Mouse (Mus musculus): Measurements from ENCODE around the gene Rgs6.

Gene Rgs6

DNA sequence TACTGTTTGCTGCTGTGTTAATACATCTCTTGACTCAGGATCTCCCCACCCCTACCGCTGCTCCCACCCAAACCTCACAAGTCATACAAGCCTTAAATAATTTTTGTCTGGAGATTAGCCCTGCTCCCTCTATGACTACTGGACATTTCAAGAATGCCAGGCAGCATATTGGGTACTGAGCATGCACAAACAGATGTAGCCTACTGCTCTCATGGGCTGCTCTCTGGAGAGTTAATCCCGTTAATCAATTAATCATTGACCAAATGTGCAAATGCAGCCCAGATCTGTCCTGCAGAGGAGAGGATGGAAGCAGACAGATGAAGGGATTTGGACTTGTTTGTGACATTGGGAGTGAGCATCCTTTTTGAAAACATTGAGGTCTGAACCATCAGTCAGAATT lies at the start of gene Rgs6:
Gene Rgs6 (plus strand): TSS at position 276 of the 400 bp plus-strand sequence.
- no peak for DNase-seq (ENCODE audit: low spot score)

DNA sequence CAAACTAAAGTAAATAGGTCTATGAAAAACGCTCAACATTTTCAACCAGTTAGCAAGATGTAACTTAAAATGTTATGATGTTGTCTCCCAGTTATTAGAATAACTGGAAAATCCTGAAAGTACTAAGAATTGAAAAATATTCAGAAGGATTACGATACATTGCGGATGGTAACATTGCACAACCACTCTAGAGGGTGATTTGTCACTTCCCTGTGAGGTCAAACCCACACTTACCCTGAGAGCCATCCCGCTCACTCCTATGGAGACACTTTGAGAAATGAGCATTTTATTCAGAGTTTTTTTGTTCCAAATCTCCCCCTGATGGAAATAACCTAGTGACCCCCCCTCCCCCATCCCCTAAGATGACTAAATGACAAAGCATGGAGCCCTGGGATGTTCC lies 41.0 kb upstream of the Rgs6 start:
- no peak for DNase-seq (ENCODE audit: low spot score)

DNA sequence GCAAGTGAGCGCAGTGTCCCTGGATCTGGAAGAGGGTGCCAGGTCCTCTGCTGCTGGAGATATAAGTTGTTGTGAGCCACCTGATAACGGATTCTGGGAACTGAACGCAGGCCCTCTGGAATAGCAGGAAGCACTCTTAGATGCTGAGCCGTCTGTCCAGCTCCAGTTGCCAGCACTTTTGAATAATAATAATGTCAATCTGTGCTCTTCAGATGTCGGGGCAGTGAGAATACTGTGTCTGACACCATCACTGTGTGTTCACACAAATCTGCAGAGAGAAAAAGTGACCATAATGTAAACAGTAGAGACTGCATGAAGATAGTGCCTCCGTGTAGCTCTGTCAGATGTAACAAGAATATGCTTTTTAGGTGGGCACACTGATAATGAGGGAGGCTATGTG lies 38.9 kb upstream of the Rgs6 start:
- DNase-seq (ENCODE audit: low spot score) = no peak

DNA sequence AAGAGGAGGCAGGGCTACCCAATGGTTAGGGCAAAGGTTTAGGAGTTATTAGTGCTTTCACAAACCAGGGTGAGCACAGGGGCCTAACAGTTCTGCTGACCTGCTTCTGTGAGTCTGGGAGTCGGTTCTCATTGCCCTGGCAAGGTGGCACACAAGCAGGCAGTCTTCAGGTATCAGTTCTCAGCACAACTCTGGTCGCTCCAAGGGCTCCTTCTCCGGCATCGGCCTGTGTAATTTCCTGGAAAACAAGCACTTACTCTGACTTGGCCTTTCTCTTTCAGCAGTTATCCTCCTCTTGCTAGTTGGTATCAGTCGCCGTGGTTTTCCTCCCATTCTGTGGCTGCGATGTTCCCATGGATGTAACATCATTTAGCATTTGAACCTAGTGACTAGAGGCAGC lies 38.0 kb upstream of the Rgs6 start:
- DNase-seq (ENCODE audit: low spot score) = no peak

GRCm38 (mm10) chr12:82552376-82552775 lies 35.7 kb upstream of the Rgs6 start:
- no peak for DNase-seq (ENCODE audit: low spot score)

DNA sequence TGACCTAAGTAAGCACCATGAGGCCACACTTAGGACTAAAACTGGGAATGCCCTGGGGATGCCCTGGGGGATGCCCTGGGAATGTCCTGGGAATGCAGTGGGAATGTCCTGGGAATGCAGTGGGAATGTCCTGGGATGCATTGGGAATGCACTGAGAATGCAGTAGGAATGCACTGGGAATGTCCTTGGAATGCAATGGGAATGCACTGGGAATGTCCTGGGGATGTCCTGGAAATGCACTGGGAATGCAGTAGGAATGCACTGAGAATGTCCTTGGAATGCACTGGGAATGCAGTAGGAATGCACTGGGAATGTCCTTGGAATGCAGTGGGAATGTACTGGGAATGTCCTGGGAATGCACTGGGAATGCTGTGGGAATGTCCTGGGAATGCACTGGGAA lies 25.2 kb upstream of the Rgs6 start:
- no peak for DNase-seq (ENCODE audit: low spot score)

DNA sequence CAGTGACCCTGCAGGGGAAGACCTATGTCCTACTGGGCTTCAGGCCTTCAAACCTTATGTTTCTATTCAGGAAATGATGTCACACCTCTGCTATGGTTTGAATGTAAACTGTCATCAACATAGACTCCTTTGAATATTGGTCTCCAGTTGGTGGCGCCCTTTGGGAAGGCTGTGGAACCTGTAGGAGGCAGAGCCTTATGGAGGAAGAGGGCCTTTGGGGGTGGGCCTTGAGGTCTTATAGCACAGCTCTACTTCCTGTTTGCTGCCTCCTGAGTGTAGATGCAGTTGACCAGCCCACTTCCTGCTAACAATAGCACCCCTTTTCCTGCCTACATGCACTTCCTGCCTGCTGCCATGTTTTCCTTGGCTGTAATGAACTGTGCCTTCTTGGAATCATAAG lies 19.7 kb upstream of the Rgs6 start:
- DNase-seq (ENCODE audit: low spot score) = peak; percentile 11

GRCm38 (mm10) chr12:82572706-82573105 lies 15.4 kb upstream of the Rgs6 start:
- no peak for DNase-seq (ENCODE audit: low spot score)

DNA sequence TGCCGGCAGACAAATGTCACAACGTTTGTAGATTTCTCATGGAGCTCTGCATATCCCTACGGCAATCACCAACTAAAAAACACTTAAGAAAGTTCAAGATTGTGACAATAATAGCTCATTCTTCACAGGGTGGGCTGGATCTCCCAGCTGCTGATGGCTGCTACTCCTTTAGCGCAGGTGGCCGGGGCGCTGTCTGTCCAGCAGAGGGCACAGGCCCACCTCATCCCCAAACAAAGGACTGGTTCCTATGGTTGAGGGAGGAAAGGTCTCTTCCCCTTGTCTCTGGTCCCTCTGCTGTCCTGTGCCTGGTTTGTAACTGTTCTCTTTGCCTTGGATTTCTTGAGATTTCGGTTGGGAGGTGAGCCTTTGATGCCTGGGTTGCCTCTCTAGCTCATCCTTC lies 1.5 kb upstream of the Rgs6 start:
- peak; percentile 47 for DNase-seq (ENCODE audit: low spot score)

DNA sequence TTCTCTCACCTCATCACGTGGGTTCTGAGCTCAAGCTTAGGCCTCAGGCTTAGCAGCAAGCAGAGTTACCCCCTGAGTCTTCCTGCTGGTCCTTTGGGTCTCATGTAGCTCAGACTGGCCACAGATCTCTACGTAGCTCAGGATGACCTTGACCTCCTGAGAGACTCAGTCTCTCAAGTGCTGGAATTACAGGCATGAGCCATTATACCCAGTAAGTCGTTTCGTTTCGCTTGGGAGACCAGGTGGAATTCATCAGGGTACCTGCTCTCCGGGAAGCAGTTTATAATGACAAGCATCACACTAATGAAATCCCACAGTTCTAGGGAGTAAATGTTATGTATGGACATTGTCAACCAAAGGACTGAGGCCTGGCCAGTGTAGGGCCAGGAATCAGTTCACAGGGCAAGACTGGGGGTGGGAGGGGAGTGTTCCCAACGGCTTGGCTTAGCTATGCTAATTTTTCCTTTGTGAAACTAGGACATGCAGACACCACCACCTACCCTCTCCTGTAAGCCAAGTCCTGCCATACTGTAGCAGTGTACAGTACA lies 670 bp upstream of the Rgs6 start:
- DNase-seq (ENCODE audit: low spot score) = no peak

GRCm38 (mm10) chr12:82588846-82589630 lies 946 bp downstream of the Rgs6 start:
- peak; percentile 33 for DNase-seq (ENCODE audit: low spot score)

DNA sequence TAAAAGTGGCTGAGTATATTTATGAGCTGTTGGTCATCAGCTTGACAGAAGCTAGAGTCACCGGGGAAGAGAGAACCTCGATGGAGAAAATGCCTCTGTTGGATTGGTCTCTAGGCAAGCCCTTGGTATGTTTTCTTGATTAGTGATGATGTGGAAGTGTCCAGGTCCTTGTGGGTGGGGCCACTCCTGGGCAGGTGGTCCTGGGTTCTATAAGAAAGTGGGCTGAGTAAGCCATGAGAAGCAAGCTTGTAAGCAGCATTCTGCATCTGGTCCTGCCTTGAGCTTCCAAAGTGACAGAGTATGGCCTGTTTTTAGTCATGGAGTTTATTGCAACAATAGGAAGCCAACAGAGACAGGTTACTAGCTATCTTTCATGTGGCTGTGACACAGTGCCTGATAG lies 10.9 kb downstream of the Rgs6 start:
- no peak for DNase-seq (ENCODE audit: low spot score)

- no peak for DNase-seq (ENCODE audit: low spot score)
Measured at GRCm38 (mm10) chr12:82600406-82600805, 12.3 kb downstream of the Rgs6 start.

- no peak for DNase-seq (ENCODE audit: low spot score)
Measured at GRCm38 (mm10) chr12:82602823-82603222, 14.7 kb downstream of the Rgs6 start.

- DNase-seq (ENCODE audit: low spot score) = no peak
Measured at GRCm38 (mm10) chr12:82603308-82603707, 15.2 kb downstream of the Rgs6 start.

GRCm38 (mm10) chr12:82603979-82604378 lies 15.9 kb downstream of the Rgs6 start:
- DNase-seq (ENCODE audit: low spot score) = no peak

DNA sequence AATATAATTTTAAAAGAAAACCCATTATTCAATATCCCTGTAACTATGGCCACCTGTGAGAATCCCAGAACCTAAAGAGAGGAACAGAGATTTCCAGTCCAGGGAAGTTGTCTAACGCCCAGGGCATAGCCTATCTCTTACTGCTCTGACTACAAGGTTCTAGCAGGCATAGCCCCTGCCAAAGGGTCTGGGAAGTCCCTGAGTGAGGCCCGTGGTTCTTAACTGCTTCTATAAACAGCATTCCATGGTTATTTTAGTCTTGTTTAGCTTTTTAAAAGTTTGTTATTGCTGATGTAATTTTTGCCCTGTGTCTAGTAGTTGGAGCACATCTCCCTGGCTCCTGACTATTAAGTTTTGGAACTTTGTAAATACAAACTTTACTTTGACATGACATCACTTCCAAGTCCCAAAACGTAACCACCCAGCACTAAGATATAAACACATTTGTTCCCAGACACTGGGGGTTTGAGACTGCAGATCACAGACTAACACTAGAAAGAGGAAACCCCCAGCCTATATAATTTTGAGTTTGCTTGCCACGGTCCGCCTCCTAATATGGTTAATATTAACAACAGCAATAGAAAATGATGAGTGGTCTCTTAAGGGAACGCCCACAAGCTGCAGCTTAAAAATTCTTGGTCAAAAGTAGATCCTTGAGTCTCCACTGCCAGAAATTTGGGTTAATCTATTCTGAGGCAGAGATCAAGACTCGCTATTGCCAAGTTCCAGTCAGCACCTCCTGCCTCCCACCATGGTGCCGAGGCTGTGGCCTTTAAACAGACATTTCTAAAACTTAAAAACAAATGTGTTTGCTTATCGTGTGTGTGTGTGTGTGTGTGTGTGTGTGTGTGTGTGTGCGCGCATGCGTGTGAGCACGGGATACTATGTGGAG lies 24.9 kb downstream of the Rgs6 start:
- DNase-seq (ENCODE audit: low spot score) = no peak

DNA sequence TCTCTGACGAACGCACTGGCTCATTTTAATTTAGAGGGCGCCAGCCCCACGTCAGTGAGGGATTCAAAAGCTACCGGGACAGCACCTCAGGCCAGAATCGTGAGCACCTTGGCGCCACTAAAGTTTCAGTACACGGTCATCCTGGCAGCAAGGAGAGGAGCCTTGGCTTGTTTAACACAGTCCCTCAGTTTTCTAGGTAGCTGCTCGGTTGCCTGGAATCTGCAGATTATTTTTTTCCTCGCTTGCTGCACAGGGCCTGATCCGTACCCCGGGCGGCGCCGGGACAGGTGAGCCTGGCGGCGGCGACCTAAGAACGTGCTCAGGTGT lies 28.4 kb downstream of the Rgs6 start:
- DNase-seq (ENCODE audit: low spot score) = no peak

DNA sequence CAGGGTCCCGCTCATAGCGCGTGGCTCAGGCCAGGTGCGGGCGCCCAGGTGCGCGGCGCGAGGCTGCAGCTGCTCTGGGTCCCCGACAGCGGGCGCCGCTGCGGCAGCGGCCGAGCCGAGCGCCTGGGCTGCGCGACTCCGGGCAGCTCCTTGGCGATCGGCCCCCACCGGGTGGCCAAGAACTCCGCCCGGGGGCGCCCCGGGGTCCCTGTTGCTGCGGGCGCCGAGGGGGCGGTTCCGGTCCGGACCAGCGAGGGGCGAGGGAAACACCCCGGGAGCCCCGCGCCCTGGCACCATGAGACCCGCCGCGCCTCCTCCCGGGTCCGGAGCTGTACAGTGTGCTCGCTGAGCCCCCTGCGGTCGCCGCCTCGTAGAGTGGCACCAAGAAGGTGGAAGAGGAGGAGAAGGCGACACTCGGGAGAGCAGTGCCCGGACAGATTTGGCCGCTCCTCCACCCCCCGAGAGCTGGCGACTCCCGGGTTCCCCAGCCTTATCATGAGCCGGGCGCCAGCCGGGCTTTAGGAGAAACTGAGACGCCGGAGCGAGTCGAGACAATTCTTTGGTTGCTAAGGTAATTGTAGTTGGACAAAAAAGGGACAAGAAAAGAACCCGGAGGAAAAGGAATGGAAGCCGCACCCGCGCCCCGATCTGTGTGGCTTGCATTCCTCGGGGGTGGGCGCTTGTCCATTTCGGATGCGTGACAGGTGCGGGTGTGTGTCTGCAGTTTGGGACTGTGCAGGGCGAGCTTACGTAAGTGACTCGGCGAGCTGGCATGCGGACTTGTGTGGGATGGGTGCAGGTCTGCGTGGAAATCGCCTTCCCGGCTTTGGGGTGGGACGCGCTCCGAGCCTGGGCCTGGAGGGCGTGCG lies 29.0 kb downstream of the Rgs6 start:
- peak; percentile 52 for DNase-seq (ENCODE audit: low spot score)

DNA sequence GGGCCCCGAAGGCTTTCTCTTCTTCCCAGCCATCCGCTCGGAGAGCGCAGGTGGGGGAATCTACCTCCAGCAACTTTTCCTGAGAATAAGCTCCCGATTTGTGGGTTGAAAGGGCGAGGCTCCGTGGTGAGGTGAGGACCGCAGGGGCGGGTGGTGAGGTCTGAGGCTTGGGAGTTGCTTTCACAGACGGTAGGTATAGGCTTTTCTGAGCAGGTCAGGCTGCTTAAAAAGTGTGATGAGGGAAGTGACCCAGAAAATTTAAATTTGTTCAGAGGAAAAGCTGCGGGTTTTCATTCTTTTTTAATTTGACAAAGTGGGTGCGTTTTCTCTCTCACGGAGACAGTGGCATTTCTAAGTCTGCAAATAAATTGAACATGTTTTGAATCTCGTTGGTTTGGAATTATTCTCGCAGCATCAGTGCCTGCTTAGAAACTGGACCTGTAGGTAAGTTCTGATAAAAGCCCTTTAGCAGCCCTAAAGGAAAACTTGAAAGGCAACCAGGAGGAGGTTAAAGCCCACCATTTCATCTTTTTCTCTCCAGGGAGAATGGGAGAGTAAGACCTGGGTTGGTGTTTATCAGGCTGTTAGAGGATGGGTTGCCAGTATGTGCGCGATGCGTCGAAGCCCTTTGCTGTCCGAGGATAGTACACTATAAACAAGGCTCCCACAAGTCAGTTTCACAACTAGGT lies 29.7 kb downstream of the Rgs6 start:
- DNase-seq (ENCODE audit: low spot score) = peak; percentile 4

- DNase-seq (ENCODE audit: low spot score) = no peak
Measured at GRCm38 (mm10) chr12:82640441-82640840, 52.3 kb downstream of the Rgs6 start.

- DNase-seq (ENCODE audit: low spot score) = no peak
Measured at GRCm38 (mm10) chr12:82647876-82648275, 59.8 kb downstream of the Rgs6 start.
